Comparison of ENCODE assay signal across 10 mouse cellular contexts in the genomic region with DNA sequence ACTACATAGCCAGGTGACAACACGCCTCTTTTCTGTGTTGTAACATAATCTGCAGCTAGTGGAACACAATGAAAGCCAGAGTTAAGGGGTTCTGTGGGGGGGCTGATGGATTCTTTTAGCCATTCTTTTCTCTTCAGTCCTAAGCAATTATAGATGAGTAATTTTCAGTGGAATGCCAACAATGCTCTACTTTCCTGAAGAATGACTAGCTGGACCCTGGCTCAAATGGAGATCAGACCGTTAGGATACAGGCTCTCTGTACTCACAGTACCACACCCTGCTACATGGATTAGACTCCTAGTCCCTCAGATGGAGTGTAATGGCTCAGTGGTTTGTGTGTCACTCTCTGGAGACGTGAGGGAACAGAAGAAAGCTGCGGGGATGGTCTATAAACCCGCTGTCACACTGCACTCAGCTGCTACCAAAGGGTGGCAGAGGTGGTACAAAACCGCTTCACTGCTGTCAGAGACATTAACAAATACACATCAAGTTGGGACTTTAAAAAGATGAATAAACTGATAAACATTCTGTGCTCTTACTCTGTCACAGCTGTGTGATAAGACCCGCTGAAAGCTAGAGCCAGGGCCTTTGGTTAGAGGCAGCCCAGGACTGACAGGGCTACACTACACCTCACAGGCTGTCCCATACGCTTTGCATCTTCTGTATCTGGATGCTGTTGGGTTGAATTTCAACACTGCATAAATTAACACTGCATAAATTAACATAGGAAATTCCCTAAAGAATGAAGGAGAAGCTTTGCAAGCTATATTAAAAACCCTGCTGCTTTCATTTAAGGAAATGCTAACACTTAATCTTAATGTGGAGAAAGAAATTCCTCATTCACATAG.
DNase-seq lines count a peak whose midpoint lies in the region.
"Had no signal": no experiment of that assay in that cellular context is flagged by ENCODE, and none has a peak within 500 bp of the region (broad histone marks: within the 10 kb centered on the region; RNA-seq: fewer than 3 reads in every experiment).

No protein-coding gene starts in this region.

- intact Hi-C loops in left cerebral cortex, postnatal 25 days (cut with DNase I) = no loop called here
- intact Hi-C loops in left cerebral cortex, postnatal 36 days (cut with DNase I) = loop anchor here (10.0 kb wide), 1 partner anchor 109 kb away; no protein-coding TSS in a partner anchor

- peak; percentile 9 to 61 for DNase-seq in left cerebral cortex, postnatal 25 days (ENCODE audit: low spot score in 2 of 2)
- DNase-seq in left cerebral cortex, postnatal 36 days (ENCODE audit: low spot score in 2 of 2) = no peak
- DNase-seq in CD4-positive, CD25-positive, alpha-beta regulatory T cell, adult 2 months (ENCODE audit: low read depth, low spot score) = peak; percentile 10
- DNase-seq in R1 (ENCODE audit: low read depth, low spot score) = peak; percentile 46
- DNase-seq in induced T-regulatory cell, adult 2 months (ENCODE audit: low read depth) = peak; percentile 23
- no peak for DNase-seq in layer of hippocampus, adult 11-12 months (ENCODE audit: low spot score)
- DNase-seq in thymus, postnatal 0 days (ENCODE audit: low spot score) = no peak
- DNase-seq: adrenal gland, adult 2 months; layer of hippocampus, adult 9-11 months; lung, postnatal 36 days had no signal

Comparison
In these comparisons a context has a peak if more than half of its experiments do, and no peak if none do; other contexts are left out.
1. DNase-seq: peak in left cerebral cortex, postnatal 25 days (2 of 2), CD4-positive, CD25-positive, alpha-beta regulatory T cell, adult 2 months (single experiment), R1 (single experiment) and induced T-regulatory cell, adult 2 months (single experiment); none in left cerebral cortex, postnatal 36 days (0 of 2), layer of hippocampus, adult 11-12 months (single experiment) and thymus, postnatal 0 days (single experiment).